Mouse (Mus musculus) kidney, adult 8-10 months (tissue): ENCODE results near the gene Arl2bp.

ENCODE experiments used
- DNase-seq, 2 experiments: peaks; one replicate each; pipeline ENCODE4 v3.0.0; 2022

Arl2bp gene

DNA sequence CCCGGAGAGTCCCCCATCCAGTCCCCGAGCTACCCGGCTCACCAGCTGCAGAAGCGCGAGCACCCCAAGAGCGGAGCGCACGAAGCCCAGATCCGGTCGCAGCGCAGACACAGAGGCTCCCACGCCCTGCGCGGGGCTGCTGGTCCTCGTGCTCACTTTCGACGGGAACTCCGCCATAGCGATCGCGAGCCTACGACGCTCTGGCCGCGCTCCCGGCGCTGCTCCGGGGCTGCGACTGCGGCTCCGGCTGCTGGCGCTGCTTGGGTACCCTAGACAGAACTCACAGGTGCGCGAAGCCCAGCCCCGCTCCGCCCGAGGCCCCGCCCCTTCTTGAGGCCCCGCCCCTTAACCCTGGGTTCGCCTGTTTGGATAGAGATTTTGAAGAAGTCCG, 29.6 kb downstream of the Arl2bp start, which contains the start of gene Pllp:
Pllp (minus strand) TSS at position 285 of the 391 bp plus-strand sequence.
- DNase-seq = peak; percentile 47 to 61

- no peak for DNase-seq
Observed at GRCm38 (mm10) chr8:94696566-94696965, 30.2 kb downstream of the Arl2bp start.

- no peak for DNase-seq
Observed at GRCm38 (mm10) chr8:94697956-94698355, 31.6 kb downstream of the Arl2bp start.

GRCm38 (mm10) chr8:94699366-94699765, 33.0 kb downstream of the Arl2bp start:
- no peak for DNase-seq

GRCm38 (mm10) chr8:94700421-94700935, 34.1 kb downstream of the Arl2bp start:
- DNase-seq = no peak

DNA sequence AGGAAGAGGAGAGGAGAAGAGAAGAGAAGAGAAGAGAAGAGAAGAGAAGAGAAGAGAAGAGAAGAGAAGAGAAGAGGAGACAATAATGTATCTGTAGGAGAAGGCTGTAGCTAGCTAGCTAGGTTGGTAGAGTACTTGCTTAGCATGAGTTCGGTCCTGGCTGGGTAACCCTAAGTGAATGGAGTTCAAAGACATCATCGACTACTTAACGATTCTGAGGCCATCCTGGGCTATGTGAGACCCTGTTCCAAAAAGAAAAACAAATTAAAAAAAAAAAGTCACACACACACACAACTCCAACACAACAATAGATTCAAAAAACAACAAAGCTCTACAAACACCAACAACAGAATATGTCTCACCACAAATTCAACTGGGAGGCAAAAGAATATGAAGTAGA, 35.8 kb downstream of the Arl2bp start:
- DNase-seq = no peak

- peak; percentile 79 to 89 for DNase-seq
Observed at GRCm38 (mm10) chr8:94702844-94703813, 36.7 kb downstream of the Arl2bp start.

GRCm38 (mm10) chr8:94703972-94704668, 37.7 kb downstream of the Arl2bp start:
- DNase-seq = peak; percentile 95 to 99

DNA sequence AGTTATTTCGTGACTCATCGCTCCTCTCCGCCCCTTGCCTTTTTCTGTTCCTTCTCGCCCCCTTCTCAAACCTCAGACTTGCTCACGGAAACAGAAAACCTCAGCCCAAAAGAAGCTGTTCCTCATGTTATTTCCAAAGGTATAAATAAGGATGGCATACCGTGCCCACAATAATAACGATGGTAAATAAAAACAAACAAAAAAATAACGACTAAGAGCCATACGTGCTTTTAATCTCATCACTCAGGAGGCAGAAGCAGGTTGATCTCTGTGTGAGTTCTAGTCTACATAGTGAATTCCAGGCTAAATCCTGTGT, 38.2 kb downstream of the Arl2bp start:
- no peak for DNase-seq

- no peak for DNase-seq
Observed at GRCm38 (mm10) chr8:94705581-94706245, 39.3 kb downstream of the Arl2bp start.

DNA sequence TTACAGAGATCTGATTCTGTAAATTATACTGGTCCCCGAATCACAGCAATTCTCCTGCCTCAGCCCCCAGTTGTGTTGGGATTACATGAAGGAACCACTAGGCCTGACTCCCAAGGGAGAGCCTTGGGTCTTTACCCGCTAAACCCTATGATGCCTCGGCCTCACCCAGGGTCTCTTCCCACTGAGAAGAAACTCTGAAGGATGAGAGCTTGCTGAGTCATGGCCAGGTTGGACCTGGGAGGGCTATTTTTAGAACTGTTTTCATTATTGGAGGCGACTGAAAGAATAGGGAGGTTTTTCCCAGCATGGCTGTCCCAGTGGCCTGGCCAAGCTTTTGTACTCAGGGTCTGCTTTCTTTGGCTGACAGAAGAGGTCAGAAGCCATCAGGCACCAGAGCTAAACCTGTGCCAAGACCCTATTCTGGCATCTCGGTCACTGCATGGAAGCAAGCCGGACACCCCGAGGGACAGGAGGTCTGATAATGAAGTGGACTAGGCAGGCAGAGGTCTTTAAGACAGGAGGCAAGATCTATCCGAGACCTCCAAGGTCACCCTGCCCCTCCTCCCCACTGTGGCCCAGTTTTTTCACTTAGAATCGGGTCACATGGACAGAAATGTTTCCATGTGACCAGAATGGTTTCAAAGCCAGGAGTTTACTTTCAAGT, 40.5 kb downstream of the Arl2bp start:
- DNase-seq = peak; percentile 46 to 62

DNA sequence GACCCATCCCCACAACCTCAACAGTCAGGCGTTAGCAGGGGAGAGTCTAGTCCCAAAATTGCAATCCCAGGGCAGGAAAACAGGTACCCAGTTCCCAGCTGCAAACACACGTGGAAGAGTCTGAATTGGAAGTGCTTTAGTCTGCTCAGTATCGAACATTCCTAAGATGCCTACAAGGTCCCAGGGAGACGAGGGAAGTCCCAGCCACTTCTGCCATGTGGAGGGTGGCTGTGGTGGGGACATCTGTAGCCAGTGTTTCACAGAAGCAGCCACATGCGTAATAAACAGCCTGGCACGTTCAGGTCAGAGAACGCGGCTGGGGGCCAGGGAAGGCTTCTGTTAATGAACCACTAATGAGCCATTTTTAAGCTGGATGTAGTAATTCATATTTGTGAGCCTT, 43.9 kb downstream of the Arl2bp start:
- DNase-seq = no peak

GRCm38 (mm10) chr8:94711160-94711718, 44.8 kb downstream of the Arl2bp start:
- DNase-seq = no peak

DNA sequence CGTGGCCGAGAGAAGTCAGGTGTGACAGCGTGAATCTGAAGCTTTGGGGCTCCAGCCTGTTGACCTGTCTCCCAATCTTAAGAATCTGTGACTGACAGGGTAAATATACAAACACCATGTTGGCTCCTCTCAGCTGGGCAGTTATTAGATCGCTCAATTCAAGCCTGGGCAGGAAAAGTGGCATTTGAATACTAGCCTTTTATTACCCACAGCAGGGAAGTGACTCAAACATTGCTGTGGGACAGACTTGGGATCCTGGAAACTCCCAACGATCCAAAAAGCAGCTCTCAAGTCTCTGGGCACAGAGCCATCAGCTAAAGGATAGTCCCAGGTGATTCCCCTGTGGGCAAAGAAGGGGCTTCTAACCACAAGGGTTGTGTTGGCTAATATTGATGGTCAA, 48.2 kb downstream of the Arl2bp start:
- DNase-seq = no peak

GRCm38 (mm10) chr8:94715871-94716270, 49.5 kb downstream of the Arl2bp start:
- no peak for DNase-seq

DNA sequence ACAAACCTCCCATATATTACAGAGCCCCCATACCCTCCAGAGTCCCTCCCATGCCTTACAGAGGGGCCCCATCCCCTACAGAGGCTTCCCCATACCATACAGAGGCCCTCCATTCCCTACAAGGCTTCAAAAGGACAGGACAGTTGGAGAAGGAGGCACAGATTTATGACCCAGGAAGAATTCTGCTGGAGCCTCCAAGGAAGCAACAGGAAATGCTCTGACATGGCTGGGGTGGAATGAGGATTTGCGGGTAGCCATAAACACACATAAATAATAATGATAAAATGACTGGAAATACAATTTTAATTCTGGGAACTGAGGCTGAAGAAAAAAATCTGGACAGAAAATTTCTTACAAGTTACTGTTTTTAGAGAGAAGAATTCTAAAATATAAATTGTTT, 50.4 kb downstream of the Arl2bp start:
- DNase-seq = no peak
